Mouse (Mus musculus): ENCODE data around the gene Plxnc1. TPM values are rescaled to one million over a fixed set of nuclear protein-coding genes. Genes with fewer than 3 reads are reported as not detected.

The Plxnc1 gene
- total RNA-seq, 1 experiment from 2014 or later: 61.7 TPM

- 0 out of 2 replicates have a peak, but pooled peaks have one; percentile 25 for ATAC-seq (replicated peaks; ENCODE audit: low read depth, poor library complexity, severe bottlenecking)
These were observed 149.9 kb downstream of the Plxnc1 start for GRCm38 (mm10) chr10:94794666-94795244.

- no peak for ATAC-seq (replicated peaks; ENCODE audit: low read depth, poor library complexity, severe bottlenecking)
These were observed 150.7 kb downstream of the Plxnc1 start for GRCm38 (mm10) chr10:94793914-94794313.

GRCm38 (mm10) chr10:94789205-94789604, 155.4 kb downstream of the Plxnc1 start:
- ATAC-seq (replicated peaks; ENCODE audit: low read depth, poor library complexity, severe bottlenecking): no peak

GRCm38 (mm10) chr10:94780618-94781262, 163.9 kb downstream of the Plxnc1 start:
- ATAC-seq (replicated peaks; ENCODE audit: low read depth, poor library complexity, severe bottlenecking): no peak

- no peak for ATAC-seq (replicated peaks; ENCODE audit: low read depth, poor library complexity, severe bottlenecking)
These were observed 165.3 kb downstream of the Plxnc1 start for GRCm38 (mm10) chr10:94779319-94779718.

GRCm38 (mm10) chr10:94777576-94777975, 167.1 kb downstream of the Plxnc1 start:
- ATAC-seq (replicated peaks; ENCODE audit: low read depth, poor library complexity, severe bottlenecking): no peak

GRCm38 (mm10) chr10:94771496-94771895, 173.1 kb downstream of the Plxnc1 start:
- ATAC-seq (replicated peaks; ENCODE audit: low read depth, poor library complexity, severe bottlenecking): no peak

- no peak for ATAC-seq (replicated peaks; ENCODE audit: low read depth, poor library complexity, severe bottlenecking)
These were observed 197.6 kb downstream of the Plxnc1 start for GRCm38 (mm10) chr10:94747011-94747410.

GRCm38 (mm10) chr10:94741459-94741858, 203.2 kb downstream of the Plxnc1 start:
- ATAC-seq (replicated peaks; ENCODE audit: low read depth, poor library complexity, severe bottlenecking): no peak
